Mouse (Mus musculus) erythroid progenitor cell, adult 5-6 weeks (primary cell): ENCODE measurements around the gene Dclk2. TPM values are rescaled to one million over a fixed set of nuclear protein-coding genes. Genes with fewer than 3 reads are reported as not detected.

Source experiments
- ATAC-seq: replicated peaks from 2 replicates; pipeline ENCODE4 v1.8.0; 2016; ENCODE audit warnings: moderate number of reproducible peaks, mild to moderate bottlenecking, moderate TSS enrichment, inconsistent platforms; ENCODE audit not compliant: poor library complexity, low FRiP score, severe bottlenecking
- total RNA-seq, 2 experiments: library from RNA; stranded (forward) in 1 of 2; stranded (reverse) in 1 of 2; fragments of 150-400 nt in 1 of 2; fragments of 186-747, 209-891 nt in 1 of 2; gene quantifications; 2 replicates each; pipeline versions ENCODE4 v1.2.3 to v1.2.4; 2015 to 2017; ENCODE audit warnings: low replicate concordance in 2 of 2

The Dclk2 gene
- total RNA-seq, 2 experiments from 2014 or later: 36.8 to 65.0 TPM

DNA sequence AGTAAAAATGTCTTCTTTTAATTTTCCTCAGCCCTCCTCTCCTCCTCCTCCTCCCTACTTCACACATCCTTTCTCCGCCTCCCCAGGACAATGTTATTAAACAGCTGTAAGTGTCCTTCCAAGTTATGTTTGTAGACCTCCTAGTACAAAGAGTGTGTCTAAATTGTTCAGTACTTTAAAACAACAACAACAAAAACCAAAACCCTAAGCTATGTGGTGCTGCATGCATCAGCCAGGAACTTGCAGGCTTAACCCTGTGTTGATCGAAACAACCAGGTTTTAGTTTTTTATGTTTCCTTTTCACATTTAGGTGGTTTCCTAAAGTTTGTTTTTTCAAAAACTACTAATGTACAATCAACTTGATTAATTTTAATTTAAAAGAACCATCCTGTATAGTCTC, 71.3 kb downstream of the Dclk2 start:
- ATAC-seq: no peak

DNA sequence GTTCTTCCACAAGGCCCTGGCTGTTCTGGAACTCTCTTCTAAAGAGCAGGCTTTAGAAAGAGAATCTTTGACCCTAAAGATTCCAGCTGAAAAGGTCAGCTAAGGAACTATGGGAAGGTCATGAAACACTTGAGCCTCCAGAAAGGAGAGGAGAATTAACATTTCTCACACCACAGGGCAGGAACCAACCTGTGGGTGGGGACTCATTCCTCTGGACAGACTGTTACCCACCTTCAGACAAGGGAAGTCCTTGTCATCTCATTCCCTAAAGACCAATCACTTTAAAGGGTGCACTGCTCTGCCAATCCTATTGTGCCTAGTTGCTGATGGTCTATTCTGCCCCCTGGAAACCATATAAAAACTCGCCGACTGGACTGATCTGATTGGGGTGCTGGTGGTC, 73.1 kb downstream of the Dclk2 start:
- ATAC-seq: no peak

DNA sequence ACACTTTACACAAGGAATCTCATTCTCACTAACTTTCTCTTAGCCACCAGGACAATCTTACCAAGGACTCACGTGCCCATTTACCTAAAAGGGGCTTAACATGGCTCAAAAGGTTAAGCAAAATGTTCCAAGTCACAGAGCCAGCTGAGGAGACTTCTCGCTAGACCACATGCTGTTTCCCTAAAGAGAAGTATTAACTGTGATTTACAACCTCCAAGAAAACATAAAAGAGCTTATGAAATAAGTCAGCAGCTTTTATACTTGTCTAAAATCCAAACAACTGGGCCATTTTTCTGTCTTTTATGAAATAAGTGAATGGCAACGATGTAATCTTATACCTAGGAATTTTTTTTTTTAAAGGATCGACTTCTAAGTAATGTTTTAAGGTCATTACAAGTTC, 74.6 kb downstream of the Dclk2 start:
- no peak for ATAC-seq

DNA sequence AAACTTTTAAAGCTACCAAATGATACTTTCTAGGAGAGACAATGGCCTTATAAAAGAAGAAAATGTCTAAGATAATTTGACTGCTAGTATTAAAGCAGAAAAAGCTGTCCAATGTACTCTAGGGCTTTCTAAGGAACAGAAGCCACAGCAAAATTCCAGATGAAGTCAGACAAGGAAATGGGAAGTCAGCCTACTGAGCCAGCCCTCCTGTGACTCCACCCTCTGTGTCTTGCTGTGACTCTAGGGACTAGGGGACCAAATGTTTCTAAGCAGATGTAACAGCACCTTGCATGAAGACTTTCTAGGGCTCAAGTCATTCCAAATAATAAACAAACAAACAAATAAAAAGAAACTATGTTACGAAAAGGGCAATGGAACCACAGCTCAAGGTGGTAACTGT, 75.1 kb downstream of the Dclk2 start:
- no peak for ATAC-seq

DNA sequence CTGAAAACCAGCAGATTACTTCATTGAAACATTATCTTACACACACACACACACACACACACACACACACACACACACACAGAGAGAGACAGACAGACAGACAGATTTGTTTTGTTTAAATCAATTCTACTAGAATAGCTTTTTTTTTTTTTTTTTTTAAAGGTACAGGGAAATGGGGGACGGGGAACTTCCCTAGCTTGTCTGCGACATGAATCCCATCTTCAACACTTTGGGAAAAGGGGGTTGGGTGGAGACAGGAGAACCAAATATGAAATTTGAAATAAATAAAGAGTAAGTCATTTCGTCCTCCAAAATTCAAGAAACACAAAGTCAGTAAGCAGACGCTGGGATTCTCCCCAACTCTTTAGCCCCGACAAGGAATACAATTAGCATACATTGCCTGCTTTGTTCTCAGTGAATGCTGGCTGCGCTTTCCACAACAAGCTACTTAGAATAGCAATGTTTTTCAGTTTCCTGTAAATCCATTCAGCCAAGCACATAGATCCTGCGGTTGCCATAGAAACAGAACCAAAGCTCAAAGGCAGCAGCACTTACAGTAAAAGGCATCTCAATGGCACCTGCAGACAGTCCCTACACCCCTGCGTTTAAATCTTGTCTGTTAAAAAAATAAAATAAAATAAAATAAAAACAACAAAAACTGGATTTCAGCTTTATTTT, 75.7 kb downstream of the Dclk2 start:
- ATAC-seq: no peak

DNA sequence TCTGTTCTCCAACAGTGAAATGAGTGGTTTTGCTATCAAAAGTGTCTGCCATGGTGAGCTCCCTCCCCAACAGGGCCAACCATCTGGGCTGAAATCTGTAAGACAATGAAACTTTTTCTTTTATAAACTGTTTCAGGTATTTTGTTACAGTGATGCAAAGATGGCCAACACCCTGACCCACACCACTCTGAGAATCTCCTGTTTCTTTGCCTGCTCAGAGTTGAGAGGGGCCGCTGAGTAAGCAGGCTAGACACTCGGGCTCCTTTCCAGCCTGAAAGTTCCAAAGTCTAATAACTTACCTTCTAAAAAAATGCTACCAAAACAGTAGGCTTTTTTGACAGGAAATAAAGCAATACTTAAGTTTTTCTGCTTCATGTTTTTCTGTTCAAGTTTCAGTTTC, 78.2 kb downstream of the Dclk2 start:
- ATAC-seq: no peak

DNA sequence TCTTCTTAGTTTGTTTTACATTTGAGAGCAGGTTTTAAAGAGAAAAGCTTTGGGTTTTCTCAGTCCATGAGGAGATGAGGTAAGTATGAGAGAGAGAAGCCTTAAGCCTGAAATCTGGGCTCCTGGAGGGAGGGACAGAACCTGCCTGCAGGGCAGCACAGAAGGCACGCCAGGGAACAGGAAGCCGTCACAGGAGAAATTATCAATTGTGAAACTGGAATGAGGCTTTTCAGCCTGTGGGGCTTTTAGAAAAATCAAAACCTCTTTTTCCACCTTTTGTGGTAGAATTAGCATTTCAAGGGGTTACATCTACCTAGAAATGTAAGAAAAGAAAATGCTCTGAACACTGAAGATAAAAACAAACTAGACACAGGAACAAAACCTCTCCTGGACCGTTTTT, 81.0 kb downstream of the Dclk2 start:
- no peak for ATAC-seq

DNA sequence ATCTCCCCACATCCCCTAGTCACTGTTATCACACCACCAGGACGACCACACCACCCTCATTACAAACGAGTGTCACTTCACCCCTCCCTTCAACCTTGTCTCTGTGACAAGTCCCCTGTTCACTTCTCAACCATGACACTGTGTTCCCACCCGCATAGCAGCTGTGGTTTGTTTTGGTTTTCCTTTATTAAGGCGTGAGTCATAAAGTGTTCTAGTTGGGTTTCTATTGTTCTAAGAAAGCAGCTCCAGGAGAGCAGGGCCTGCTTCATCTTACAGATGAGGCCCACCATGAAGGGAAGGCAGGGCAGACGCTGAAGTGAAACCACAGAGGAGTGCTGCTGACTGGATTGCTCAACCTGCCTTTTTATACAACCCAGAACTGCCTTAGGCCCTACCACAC, 83.3 kb downstream of the Dclk2 start:
- ATAC-seq: no peak

DNA sequence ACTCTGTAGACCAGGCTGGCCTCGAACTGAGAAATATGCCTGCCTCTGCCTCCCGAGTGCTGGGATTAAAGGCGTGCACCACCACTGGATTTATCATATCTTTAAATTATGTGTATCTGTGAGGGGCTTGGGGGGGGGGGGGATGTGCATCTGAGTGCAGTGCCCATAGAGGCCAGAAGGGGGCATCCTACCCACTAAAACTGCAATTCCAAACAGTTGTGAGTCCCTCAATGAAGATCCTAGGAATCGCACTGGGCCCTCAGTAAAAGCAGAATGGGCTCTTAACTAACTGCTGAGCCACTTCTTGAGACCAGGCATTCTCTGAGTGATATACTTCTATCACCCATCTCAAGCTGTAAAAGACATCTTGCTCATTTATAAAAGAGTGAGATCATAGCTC, 85.5 kb downstream of the Dclk2 start:
- ATAC-seq: no peak

DNA sequence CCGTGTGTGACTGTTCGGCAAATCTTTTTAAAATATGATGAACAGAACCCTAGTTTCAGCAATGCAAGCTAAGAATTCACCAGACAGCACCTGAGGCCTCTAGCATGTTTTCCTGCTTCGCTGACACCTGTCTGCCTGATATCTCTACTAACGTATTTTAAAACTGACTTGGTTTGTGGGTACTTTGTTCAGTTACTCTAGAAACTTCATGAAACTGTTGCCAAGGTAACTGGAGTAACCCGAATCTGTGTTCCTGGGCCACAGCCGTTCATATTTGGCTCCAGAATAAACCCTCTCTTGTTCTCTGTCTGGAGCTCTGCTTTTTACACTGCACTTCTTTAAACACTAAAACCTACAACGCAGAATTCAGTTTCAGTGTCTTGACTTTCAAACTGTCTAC, 86.3 kb downstream of the Dclk2 start:
- no peak for ATAC-seq

DNA sequence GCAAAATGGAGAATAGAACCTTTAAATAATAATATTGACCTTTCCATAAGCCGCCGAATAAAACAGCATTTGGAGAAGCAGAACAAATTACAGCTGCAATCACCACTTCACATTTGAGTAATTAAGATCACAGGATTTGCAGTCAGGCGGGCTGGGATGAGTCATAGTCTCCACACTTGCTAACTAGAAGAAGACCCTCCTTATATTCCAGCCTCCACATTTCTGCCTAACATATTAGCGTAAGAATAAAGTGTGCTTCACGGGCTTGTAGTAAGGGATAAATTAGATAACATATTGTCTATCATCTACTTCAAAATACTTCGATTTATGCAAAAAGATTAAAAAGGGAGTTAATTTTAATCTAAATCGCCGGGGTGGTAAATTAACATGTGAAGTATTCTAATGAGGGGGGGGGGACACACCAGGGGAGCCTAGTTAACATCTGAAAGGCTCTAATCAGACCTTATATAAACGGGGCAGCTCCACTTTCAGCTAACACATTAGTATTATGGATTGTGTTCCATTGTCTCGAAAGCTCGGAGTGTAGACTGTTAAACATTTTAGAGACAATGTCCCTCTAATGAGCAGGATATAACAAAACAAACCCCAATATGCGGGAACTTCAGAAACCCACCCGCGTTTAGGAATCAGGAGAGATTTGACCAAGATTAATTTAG, 87.9 kb downstream of the Dclk2 start:
- no peak for ATAC-seq

DNA sequence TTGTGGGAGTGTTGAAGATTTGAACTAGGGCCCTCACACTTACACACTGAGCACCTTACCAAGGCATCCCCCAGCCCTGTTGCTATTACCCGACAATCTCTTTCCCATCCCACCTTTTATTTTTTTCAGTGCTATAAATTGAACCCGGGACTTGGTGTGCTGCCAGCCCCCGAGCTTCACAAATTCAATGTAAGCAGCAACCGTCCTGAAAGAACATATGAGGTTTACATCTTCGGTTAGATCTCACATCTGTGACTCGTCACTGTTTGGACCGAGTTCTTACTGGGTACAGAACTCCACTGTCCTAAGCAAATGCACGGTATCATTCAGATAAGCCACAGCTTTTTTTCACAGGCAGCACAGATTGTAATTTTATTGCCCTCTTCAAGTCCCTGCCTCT, 88.5 kb downstream of the Dclk2 start:
- ATAC-seq: no peak

DNA sequence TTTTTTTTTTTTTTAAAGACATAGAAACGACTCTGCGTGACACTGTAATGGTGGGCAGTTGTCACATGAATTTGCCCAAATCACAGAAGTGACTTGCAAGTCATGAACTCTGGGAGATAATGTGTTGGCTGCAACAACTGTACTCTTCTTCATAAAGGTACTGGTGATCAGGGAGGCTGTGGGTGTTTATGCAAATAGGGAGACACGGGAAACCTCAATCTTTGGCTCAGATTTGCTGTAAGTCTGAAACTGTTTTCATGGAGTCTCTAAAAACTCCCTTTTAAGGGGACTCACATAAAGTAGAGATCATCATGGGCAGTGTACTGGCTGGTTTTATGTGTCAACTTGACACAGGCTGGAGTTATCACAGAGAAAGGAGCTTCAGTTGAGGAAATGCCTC, 93.1 kb downstream of the Dclk2 start:
- no peak for ATAC-seq

DNA sequence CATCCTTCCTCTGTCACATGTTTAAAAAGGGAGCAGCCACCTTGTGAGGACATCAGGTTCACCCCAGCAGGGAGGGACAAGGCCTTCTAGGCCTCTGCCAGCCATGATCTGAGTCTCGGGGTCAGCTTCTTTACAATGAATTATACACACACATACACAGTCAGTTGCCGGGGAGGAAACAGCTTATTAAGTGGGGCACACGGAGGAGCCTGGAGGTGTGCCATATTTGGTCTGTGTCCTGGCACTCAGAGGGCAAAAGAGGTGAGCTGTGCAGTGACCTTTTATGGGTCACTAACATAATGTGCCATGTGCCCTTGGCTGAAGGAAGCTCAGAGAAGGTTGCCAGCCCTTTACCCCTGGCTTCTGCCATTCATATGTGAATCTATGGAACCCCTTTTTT, 99.3 kb downstream of the Dclk2 start:
- ATAC-seq: no peak

DNA sequence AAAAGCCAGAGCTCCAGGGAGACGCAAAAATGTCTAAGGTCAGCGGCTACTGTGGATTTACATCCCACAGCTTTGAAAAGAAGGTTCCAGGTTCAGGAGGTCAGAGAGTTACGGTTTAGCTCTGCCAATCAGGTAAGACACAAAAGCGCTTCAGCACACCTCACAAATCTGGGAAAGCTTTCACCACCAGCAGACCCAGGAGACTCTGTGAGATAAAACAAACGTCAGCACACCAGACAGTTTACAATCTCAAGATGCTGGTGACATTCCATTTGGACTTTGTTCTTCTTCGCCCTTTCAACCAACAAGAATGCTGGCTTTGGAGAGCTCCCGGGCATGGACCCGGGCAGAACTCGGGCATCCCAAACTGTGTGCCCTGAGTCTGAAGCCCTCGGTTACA, 100.3 kb downstream of the Dclk2 start:
- no peak for ATAC-seq

DNA sequence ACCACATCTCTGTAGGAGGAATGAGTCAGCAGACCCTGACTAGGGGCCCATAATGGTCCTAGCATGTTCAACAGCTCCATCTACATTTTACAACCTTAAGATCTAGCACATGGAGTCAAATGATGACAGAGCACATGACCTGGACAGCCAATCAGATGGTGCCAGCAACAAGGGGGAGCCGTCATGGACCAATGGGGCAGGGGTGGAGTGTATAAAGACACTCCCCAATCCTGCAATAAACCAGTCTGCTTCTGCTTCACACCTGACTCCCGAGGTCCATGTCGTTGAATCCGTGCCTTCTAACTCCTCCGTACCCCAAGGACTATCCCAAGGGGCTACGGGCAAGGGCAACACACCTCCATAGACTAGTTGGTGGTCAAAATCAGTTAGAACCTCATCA, 101.3 kb downstream of the Dclk2 start:
- ATAC-seq: no peak

DNA sequence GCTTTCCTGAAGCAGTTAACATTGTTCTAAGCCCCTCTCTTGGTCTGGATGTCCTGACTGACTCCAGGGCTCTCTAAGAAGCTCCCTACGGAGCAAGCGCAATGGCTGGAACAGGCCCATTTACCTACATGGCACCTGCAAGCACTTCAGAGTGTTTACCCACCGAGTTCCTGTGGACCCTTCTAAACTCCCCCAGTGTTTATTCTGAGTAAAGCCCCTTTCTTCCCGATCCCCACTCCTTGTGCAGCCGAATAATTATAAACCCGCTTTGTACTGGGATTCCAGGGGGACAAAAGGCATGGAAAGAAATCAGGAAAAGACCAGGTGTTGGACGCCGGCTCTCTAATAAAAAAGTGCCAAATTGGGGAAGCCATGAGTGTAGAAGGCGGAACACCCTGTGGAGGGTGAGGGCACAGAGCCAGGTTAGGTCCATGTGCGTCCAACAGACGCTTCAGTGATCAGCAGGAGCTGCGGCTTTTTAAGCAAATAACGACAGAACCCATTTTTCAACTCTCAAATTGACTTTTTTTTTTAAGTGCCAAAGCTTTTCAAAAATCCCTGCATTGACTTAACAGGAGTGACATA, 102.6 kb downstream of the Dclk2 start:
- no peak for ATAC-seq

DNA sequence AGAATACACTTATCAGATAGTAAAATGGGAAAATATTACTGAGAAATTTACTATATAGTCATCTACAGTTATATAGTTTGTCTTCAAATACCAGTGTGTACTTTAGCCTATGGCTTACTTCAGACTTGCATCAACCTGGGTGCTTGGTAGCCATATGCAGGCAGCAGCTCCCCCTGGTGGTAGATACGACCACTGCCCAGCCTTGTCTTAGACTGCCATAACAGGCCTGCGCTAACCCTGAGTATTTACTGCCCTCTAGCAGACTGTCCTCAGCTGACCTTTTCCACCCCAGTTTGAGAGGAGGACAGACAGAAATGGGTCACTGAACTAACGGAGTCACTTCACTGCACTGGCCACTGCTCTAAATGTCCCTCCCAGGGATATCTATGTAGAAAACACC, 108.0 kb downstream of the Dclk2 start:
- ATAC-seq: peak; percentile 89

DNA sequence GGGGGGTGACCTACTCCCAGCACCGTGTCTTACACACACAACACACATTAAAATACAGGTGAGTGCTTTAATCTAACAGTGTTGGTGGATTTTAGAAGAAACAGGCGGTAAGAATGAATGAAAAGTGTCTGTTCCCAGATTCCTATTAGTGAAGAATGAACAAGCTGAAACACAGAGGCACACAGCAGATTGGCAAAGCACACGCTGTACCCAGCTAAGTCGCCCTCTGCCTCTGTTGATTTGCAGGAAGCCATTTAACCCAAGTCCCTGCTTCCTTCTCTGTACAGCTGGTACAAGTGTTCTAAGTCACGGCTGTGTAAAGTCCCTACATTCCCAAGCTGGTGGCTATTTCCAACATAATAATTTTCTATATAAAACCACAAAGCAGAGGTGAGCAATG, 109.7 kb downstream of the Dclk2 start:
- no peak for ATAC-seq

DNA sequence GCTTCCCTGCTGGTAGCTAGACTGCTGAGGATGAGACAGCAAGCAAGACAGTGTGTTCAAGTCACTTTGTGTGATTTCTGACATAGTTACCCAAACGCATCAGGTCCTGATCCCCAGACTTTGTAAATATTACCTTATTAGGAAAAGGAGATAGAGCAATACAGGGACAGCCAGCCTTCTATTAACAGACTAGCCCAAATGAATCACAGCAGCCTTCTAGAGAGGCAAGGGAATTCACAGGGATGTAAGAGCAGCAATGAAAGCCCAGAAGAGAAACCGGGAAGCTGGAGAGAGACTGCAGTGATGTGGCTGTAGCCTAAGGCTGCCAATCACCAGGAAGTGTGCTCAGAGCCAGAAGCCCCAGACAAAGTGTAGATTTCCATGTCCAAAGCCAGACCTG, 111.0 kb downstream of the Dclk2 start:
- ATAC-seq: no peak

DNA sequence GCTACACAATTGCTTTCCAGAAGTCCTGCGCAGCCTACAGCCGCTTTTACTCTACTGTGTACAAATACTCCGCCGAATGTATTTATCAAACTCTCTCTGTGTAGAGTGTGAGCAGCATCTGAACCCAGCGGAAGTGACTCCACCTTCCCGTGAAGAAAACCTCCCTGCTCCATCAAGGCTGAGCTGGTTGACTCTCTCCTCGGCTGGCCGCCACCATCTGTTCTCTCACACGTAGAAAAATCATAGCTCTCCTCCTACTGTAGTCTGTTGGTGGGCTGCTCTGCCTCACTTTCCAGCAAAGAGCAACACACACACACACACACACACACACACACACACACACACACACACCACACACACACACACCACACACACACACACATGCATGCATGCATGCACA, 111.5 kb downstream of the Dclk2 start:
- ATAC-seq: no peak
